Mouse (Mus musculus) hindbrain, embryonic 10.5 days (tissue): ENCODE measurements around the gene Yars. TPM values are rescaled to one million over a fixed set of nuclear protein-coding genes. Genes with fewer than 3 reads are reported as not detected.

Experiments used
- DNase-seq: peaks from one replicate; pipeline ENCODE4 v3.0.0-alpha.2; 2017; ENCODE audit warnings: low spot score
- H3K27ac ChIP-seq: fragments of 300-500 bp; sonication (generic); 2 replicates; pipeline ENCODE4 v1.5.1; 2016; ENCODE audit warnings: mild to moderate bottlenecking, moderate library complexity
- H3K27me3 ChIP-seq: fragments of 300-500 bp; sonication (generic); 2 replicates; pipeline ENCODE4 v1.6.1; 2016; ENCODE audit warnings: mild to moderate bottlenecking; ENCODE audit not compliant: poor library complexity, insufficient read depth, severe bottlenecking
- H3K36me3 ChIP-seq: fragments of 300-500 bp; sonication (generic); 2 replicates; pipeline ENCODE4 v1.6.1; 2016; ENCODE audit warnings: mild to moderate bottlenecking, moderate library complexity
- H3K4me1 ChIP-seq: fragments of 300-500 bp; sonication (generic); replicated peaks from 2 replicates; pipeline ENCODE4 v1.6.1; 2016; ENCODE audit warnings: mild to moderate bottlenecking
- H3K4me3 ChIP-seq: fragments of 300-500 bp; sonication (generic); 2 replicates; pipeline ENCODE4 v1.5.1; 2016; ENCODE audit warnings: mild to moderate bottlenecking, moderate library complexity
- H3K9me3 ChIP-seq: fragments of 300-500 bp; sonication (generic); 2 replicates; pipeline ENCODE4 v1.6.1; 2016; ENCODE audit warnings: mild to moderate bottlenecking, moderate library complexity
- whole genome bisulfite sequencing: fragments of 180-500 bp; shearing (Covaris S2); methylation state at CpG from one replicate; pipeline ENCODE4 v1.1.7; 2016; 5-methylcytosine and 5-hydroxymethylcytosine counted together
- polyA plus RNA-seq: library from polyadenylated mRNA; unstranded; fragments of >200 nt; fragmentation: Nextera tagmentation; extraction: Ambion mirVana; gene quantifications from 2 replicates; pipeline ENCODE4 v1.2.1, GENCODE M21; 2016

Yars gene
- polyA plus RNA-seq, result 104 and 109 TPM in 2 replicates

GRCm38 (mm10) chr4:129189542-129190519 is at the start of gene Yars, which contains the start of gene S100pbp:
TSS of gene Yars (plus strand) at chr4:129189760.
TSS of gene S100pbp (minus strand) at chr4:129189727.
- WGBS, result under 1% methylated on average over 58 of the region's 58 CpGs

DNA sequence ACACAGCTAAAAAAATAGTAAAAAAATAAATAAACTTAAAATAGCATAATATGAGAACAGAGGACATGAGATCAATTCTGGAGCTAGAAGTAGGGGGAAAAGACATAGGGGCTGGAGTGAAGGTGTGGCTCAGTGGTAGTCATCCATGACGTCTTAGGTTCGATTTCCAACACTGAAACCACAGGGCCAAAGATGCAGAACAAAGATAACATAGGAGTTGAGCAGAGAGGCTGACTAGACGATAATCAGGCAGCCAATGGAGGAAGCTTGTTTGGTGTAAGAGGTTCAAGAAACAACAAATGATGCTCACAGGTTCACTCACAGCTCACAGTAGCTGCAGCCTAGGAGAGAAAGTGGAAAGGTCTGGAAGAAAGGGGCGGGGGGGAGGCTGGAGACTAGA is 48.8 kb upstream of the Yars start:
- no peak overlapping the region for H3K27ac ChIP-seq
- DNase-seq, result no peak
- WGBS, result 87% methylated on average over 4 of the region's 4 CpGs

More at GRCm38 (mm10) chr4:129189542-129190519, at the start of gene Yars, which contains the start of gene S100pbp:
- H3K9me3 ChIP-seq, result no peaks in the 10 kb centered on the region
- peak within 1 kb of the TSS; percentile 97 for H3K27ac ChIP-seq
- peaks cover 25% of the 10 kb centered on the region for H3K36me3 ChIP-seq
- peaks cover 31% of the 10 kb centered on the region for H3K4me1 ChIP-seq
- peak; percentile 98 for DNase-seq
- H3K27me3 ChIP-seq, result no peaks in the 10 kb centered on the region
- H3K4me3 ChIP-seq, result peak within 1 kb of the TSS; percentile 81

GRCm38 (mm10) chr4:129141560-129142438 is 47.8 kb upstream of the Yars start:
- no peak overlapping the region for H3K27ac ChIP-seq
- 81% methylated on average over 17 of the region's 17 CpGs for WGBS
- H3K4me3 ChIP-seq, result no peak overlapping the region
- peaks cover 32% of the 10 kb centered on the region for H3K27me3 ChIP-seq
- H3K36me3 ChIP-seq, result peaks cover 2% of the 10 kb centered on the region; the same call in 1 of the 2 replicates
- DNase-seq, result no peak
- peaks cover 34% of the 10 kb centered on the region for H3K4me1 ChIP-seq
- H3K9me3 ChIP-seq, result no peaks in the 10 kb centered on the region

More for the DNA sequence above, 48.8 kb upstream of the Yars start:
- peaks cover 41% of the 10 kb centered on the region for H3K4me1 ChIP-seq
- H3K27me3 ChIP-seq, result peaks cover 41% of the 10 kb centered on the region
- H3K36me3 ChIP-seq, result no peaks in the 10 kb centered on the region; the same call in 1 of the 2 replicates
- H3K9me3 ChIP-seq, result no peaks in the 10 kb centered on the region
- H3K4me3 ChIP-seq, result no peak overlapping the region

GRCm38 (mm10) chr4:129142439-129143045 is 47.0 kb upstream of the Yars start:
- Histone ChIP-seq H3K27me3 (peaks cover 25% of the 10 kb centered on the region), H3K4me1 (peaks cover 27% of the 10 kb centered on the region), H3K9me3 (no peaks in the 10 kb centered on the region), H3K36me3 (peaks cover 4% of the 10 kb centered on the region; the same call in 1 of the 2 replicates), H3K4me3 (no peak overlapping the region), H3K27ac (no peak overlapping the region)
- WGBS, result 90% methylated on average over 11 of the region's 11 CpGs
- no peak for DNase-seq

DNA sequence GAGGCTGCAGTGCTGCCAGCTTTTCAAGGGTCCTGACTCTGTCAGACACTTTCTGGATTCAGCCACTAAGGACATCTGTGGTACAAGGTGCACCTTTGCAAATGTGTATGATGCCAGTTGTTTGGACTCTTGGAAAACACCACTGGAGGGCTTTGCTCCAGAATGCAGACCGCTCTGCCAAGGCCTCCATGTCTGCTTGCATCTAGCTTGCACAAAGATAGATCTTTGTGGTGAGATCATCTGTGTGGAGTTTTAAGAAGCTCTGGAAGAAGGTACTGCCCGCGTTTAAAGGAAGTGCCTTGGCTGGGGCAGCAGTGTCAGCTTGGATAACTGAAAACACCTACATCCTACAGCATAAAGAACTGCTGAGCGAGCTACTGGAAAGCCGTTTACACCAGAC is 46.1 kb upstream of the Yars start:
- WGBS, result 85% methylated on average over 5 of the region's 5 CpGs

DNA sequence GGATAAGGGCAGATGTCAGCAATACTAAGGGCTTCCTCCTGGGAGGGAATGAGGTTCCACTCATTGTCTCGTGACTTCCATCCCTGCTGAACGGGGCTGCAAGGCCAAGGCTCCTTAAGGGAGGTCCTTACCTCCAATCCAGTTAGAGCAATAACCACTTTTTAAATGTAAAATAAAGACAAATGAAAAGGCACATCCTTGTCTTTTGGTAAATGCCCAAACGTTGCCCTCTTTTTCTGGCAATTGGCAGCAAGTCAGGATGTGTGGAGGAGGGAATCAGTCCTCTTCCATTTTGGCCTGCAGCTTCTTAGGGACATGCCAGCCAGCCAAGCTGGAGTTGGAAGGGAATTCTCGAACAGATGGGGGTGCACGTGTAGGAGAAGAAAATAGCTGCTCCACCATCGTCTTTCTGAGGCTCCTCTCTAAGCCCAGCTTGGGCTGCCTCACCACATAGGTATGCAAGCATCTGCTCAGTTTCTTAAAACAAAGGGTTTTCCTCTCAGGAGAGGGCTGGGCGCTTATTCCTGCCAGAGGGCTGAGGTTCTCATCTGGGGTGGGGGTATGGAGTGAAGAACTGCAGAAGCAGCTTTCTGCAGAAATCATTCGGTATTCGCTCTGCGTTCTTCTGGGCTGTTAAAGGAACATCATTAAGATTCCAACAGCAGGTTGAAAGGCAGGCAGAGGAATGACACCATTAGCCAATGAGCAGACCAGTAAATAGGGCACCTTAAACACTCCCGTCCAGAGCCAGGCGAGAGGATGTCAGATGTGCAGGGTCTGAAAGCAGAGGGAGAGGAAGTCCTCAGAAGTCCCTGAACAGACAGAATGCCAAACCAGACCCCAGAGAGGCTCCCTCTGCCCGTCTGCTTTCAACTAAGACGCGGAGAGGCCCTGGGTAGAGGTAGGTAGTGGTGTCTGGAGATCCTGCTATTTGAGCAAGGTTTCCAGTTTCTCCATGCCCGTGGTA is 44.9 kb upstream of the Yars start:
- peaks cover 25% of the 10 kb centered on the region for H3K4me1 ChIP-seq
- no peak overlapping the region for H3K27ac ChIP-seq
- no peak for DNase-seq
- peaks cover 23% of the 10 kb centered on the region for H3K36me3 ChIP-seq
- H3K9me3 ChIP-seq, result no peaks in the 10 kb centered on the region
- peaks cover 4% of the 10 kb centered on the region for H3K27me3 ChIP-seq
- H3K4me3 ChIP-seq, result no peak overlapping the region
- 71% methylated on average over 16 of the region's 16 CpGs for WGBS

More for the DNA sequence above, 46.1 kb upstream of the Yars start:
- peaks cover 25% of the 10 kb centered on the region for H3K4me1 ChIP-seq
- H3K27me3 ChIP-seq, result peaks cover 15% of the 10 kb centered on the region
- no peaks in the 10 kb centered on the region for H3K9me3 ChIP-seq
- no peak for DNase-seq
- H3K27ac ChIP-seq, result no peak overlapping the region
- H3K4me3 ChIP-seq, result no peak overlapping the region
- peaks cover 12% of the 10 kb centered on the region; the same call in 1 of the 2 replicates for H3K36me3 ChIP-seq

GRCm38 (mm10) chr4:129145411-129145810 is 44.1 kb upstream of the Yars start:
- Histone ChIP-seq H3K36me3 (peaks cover 30% of the 10 kb centered on the region), H3K9me3 (no peaks in the 10 kb centered on the region), H3K27ac (no peak overlapping the region), H3K4me3 (no peak overlapping the region), H3K27me3 (no peaks in the 10 kb centered on the region), H3K4me1 (peaks cover 17% of the 10 kb centered on the region)
- DNase-seq, result no peak
- WGBS, result 74% methylated on average over 4 of the region's 4 CpGs

GRCm38 (mm10) chr4:129145943-129146342 is 43.6 kb upstream of the Yars start:
- H3K4me3 ChIP-seq, result no peak overlapping the region
- H3K27ac ChIP-seq, result no peak overlapping the region
- no peak for DNase-seq
- no peaks in the 10 kb centered on the region for H3K27me3 ChIP-seq
- 86% methylated on average over 4 of the region's 4 CpGs for WGBS
- no peaks in the 10 kb centered on the region for H3K9me3 ChIP-seq
- peaks cover 16% of the 10 kb centered on the region for H3K4me1 ChIP-seq
- H3K36me3 ChIP-seq, result peaks cover 34% of the 10 kb centered on the region

GRCm38 (mm10) chr4:129146392-129146791 is 43.2 kb upstream of the Yars start:
- Histone ChIP-seq H3K27me3 (no peaks in the 10 kb centered on the region), H3K36me3 (peaks cover 39% of the 10 kb centered on the region), H3K4me1 (peaks cover 16% of the 10 kb centered on the region), H3K27ac (no peak overlapping the region), H3K9me3 (no peaks in the 10 kb centered on the region), H3K4me3 (no peak overlapping the region)
- no peak for DNase-seq
- WGBS, result 84% methylated on average over 2 of the region's 2 CpGs

GRCm38 (mm10) chr4:129147552-129148103 is 41.9 kb upstream of the Yars start:
- H3K4me1 ChIP-seq, result peaks cover 12% of the 10 kb centered on the region
- no peak overlapping the region for H3K4me3 ChIP-seq
- peaks cover 51% of the 10 kb centered on the region for H3K36me3 ChIP-seq
- WGBS, result 92% methylated on average over 13 of the region's 13 CpGs
- no peaks in the 10 kb centered on the region for H3K27me3 ChIP-seq
- no peak overlapping the region for H3K27ac ChIP-seq
- H3K9me3 ChIP-seq, result no peaks in the 10 kb centered on the region
- no peak for DNase-seq

- no peaks in the 10 kb centered on the region for H3K27me3 ChIP-seq
- 82% methylated on average over 1 of the region's 1 CpGs for WGBS
- H3K9me3 ChIP-seq, result no peaks in the 10 kb centered on the region
- DNase-seq, result no peak
- peaks cover 67% of the 10 kb centered on the region for H3K36me3 ChIP-seq
- H3K4me1 ChIP-seq, result peaks cover 7% of the 10 kb centered on the region; the same call in 1 of the 2 replicates
- no peak overlapping the region for H3K27ac ChIP-seq
- H3K4me3 ChIP-seq, result no peak overlapping the region
Measured at GRCm38 (mm10) chr4:129149321-129149720, 40.2 kb upstream of the Yars start.
